ENCODE assay signal across 9 mouse cellular contexts in genomic region chr2:164793236-164793635, GRCm38 (mm10). TPM values are rescaled to one million over a fixed set of nuclear protein-coding genes. Genes with fewer than 3 reads are reported as not detected.
DNase-seq lines count a peak whose midpoint lies in the region; ATAC-seq and TF ChIP-seq lines count a peak whose summit lies in the region.
"Had no signal": no experiment of that assay in that cellular context is flagged by ENCODE, and none has a peak within 500 bp of the region (broad histone marks: within the 10 kb centered on the region; RNA-seq: fewer than 3 reads in every experiment).

No protein-coding gene starts in this region.

- WGBS in hindbrain, embryonic 10.5 days: 87% methylated on average over 3 of the region's 3 CpGs
- WGBS in hindbrain, embryonic 13.5 days: 86% methylated on average over 3 of the region's 3 CpGs
- 90% methylated on average over 3 of the region's 3 CpGs for WGBS in midbrain, postnatal 0 days
- WGBS in thymus, adult 2 months: 99% methylated on average over 3 of the region's 3 CpGs

- peaks cover 91% of the 10 kb centered on the region for H3K36me3 ChIP-seq in hindbrain, embryonic 10.5 days
- peaks cover 75% of the 10 kb centered on the region for H3K36me3 ChIP-seq in hindbrain, embryonic 13.5 days
- peaks cover 33% of the 10 kb centered on the region for H3K36me3 ChIP-seq in ES-E14 (ENCODE audit: control insufficient read depth, insufficient read depth, low read length, poor library complexity, severe bottlenecking)
- peaks cover 40% of the 10 kb centered on the region; the same call in 1 of the 2 replicates for H3K36me3 ChIP-seq in midbrain, postnatal 0 days (ENCODE audit: insufficient read depth, low read length)
- H3K36me3 ChIP-seq in thymus, adult 2 months (ENCODE audit: control insufficient read depth, insufficient read depth, low read length): peaks cover 30% of the 10 kb centered on the region

- TF ChIP-seq POLR2A in thymus, adult 2 months (IDR thresholded peaks at IDR 0.05; ENCODE audit: control insufficient read depth, extremely low read depth, insufficient read depth, low read length, poor library complexity): no peak

- peak; percentile 71 for TF ChIP-seq CTCF in midbrain, postnatal 0 days (IDR thresholded peaks at IDR 0.05)
- no peak; the same call in 1 of the 2 replicates for TF ChIP-seq CTCF in thymus, adult 2 months (IDR thresholded peaks at IDR 0.05; ENCODE audit: borderline replicate concordance, control insufficient read depth, extremely low read depth, insufficient read depth, low read length, poor library complexity)

- H3K4me1 ChIP-seq in hindbrain, embryonic 10.5 days (replicated peaks): peaks cover 8% of the 10 kb centered on the region
- H3K4me1 ChIP-seq in hindbrain, embryonic 13.5 days (replicated peaks): peaks cover 4% of the 10 kb centered on the region; the same call in 1 of the 2 replicates
- H3K4me1 ChIP-seq in ES-E14 (ENCODE audit: control insufficient read depth in 2 of 2, insufficient read depth in 2 of 2, low read length in 2 of 2, poor library complexity in 1 of 2): peaks cover 7 to 25% of the 10 kb centered on the region in 2 experiments
- no peaks in the 10 kb centered on the region for H3K4me1 ChIP-seq in midbrain, postnatal 0 days (ENCODE audit: insufficient read depth, low read length)
- no peaks in the 10 kb centered on the region for H3K4me1 ChIP-seq in thymus, adult 2 months (replicated peaks; ENCODE audit: control insufficient read depth, insufficient read depth, low read length)

- no peaks in the 10 kb centered on the region for H3K27me3 ChIP-seq in hindbrain, embryonic 10.5 days (ENCODE audit: insufficient read depth, poor library complexity, severe bottlenecking)
- H3K27me3 ChIP-seq in hindbrain, embryonic 13.5 days: no peaks in the 10 kb centered on the region
- H3K27me3 ChIP-seq in midbrain, postnatal 0 days (ENCODE audit: insufficient read depth, low read length): no peaks in the 10 kb centered on the region
- no peaks in the 10 kb centered on the region for H3K27me3 ChIP-seq in thymus, adult 2 months (ENCODE audit: control insufficient read depth, insufficient read depth, low read length)

- no peak overlapping the region for H3K4me3 ChIP-seq in hindbrain, embryonic 10.5 days
- H3K4me3 ChIP-seq in hindbrain, embryonic 13.5 days: no peak overlapping the region
- no peak overlapping the region for H3K4me3 ChIP-seq in ES-E14 (ENCODE audit: insufficient read depth in 1 of 2, low read depth in 1 of 2, low read length in 2 of 2, poor library complexity in 1 of 2, severe bottlenecking in 1 of 2)
- no peak overlapping the region for H3K4me3 ChIP-seq in midbrain, postnatal 0 days (ENCODE audit: low read depth, low read length)
- H3K4me3 ChIP-seq in thymus, adult 2 months (ENCODE audit: control insufficient read depth, insufficient read depth, low read length): no peak overlapping the region

- ATAC-seq in hindbrain, embryonic 13.5 days (ENCODE audit: low FRiP score): no peak
- no peak for ATAC-seq in midbrain, postnatal 0 days (ENCODE audit: low FRiP score)

- in situ Hi-C loops in ES-E14 (cut with MboI; ENCODE audit: low sequenced_read_pairs in 2 of 2, unreplicated experiment in 2 of 2): no loop called here

- H3K27ac ChIP-seq in hindbrain, embryonic 10.5 days: no peak overlapping the region
- no peak overlapping the region for H3K27ac ChIP-seq in hindbrain, embryonic 13.5 days
- H3K27ac ChIP-seq in ES-E14 (ENCODE audit: insufficient read depth, low read depth, low read length, poor library complexity, severe bottlenecking): peak overlapping the region; percentile 35; the same call in 1 of the 2 replicates
- H3K27ac ChIP-seq in midbrain, postnatal 0 days (ENCODE audit: low read depth, low read length): no peak overlapping the region
- H3K27ac ChIP-seq in thymus, adult 2 months (ENCODE audit: control insufficient read depth, insufficient read depth, low read length): no peak overlapping the region
- H3K27ac ChIP-seq: macrophage had no signal

- no peak overlapping the region for H3K9ac ChIP-seq in hindbrain, embryonic 13.5 days
- no peak overlapping the region for H3K9ac ChIP-seq in ES-E14 (ENCODE audit: insufficient read depth, low read depth, low read length, poor library complexity, severe bottlenecking)
- no peak overlapping the region for H3K9ac ChIP-seq in midbrain, postnatal 0 days (replicated peaks; ENCODE audit: low read length, poor library complexity, severe bottlenecking)

- DNase-seq in hindbrain, embryonic 10.5 days (ENCODE audit: low spot score): peak; percentile 63
- DNase-seq in ES-E14 (ENCODE audit: low read depth, low spot score): peak; percentile 82
- DNase-seq in cerebellum, adult 11-12 months: peak; percentile 81
- DNase-seq in heart, adult 8-10 months (ENCODE audit: low spot score): peak; percentile 45
- DNase-seq in layer of hippocampus, adult 9-11 months: peak; percentile 47
- DNase-seq in midbrain, postnatal 0 days (ENCODE audit: low spot score): peak; percentile 38
- DNase-seq in thymus, adult 2 months: peak; percentile 70

- no peak overlapping the region for H3K4me2 ChIP-seq in hindbrain, embryonic 13.5 days
- no peak overlapping the region for H3K4me2 ChIP-seq in midbrain, postnatal 0 days (ENCODE audit: low read depth, low read length, poor library complexity, severe bottlenecking)

- no peaks in the 10 kb centered on the region for H3K9me3 ChIP-seq in hindbrain, embryonic 10.5 days
- H3K9me3 ChIP-seq in hindbrain, embryonic 13.5 days: no peaks in the 10 kb centered on the region
- no peaks in the 10 kb centered on the region for H3K9me3 ChIP-seq in ES-E14 (ENCODE audit: control insufficient read depth, insufficient read depth, low read depth, low read length)
- H3K9me3 ChIP-seq in midbrain, postnatal 0 days (ENCODE audit: low read length): no peaks in the 10 kb centered on the region

TF ChIP-seq in ES-E14, 5 proteins besides CTCF, POLR2A, EP300 and RAD21:
- TF ChIP-seq ZC3H11A (IDR thresholded peaks at IDR 0.05; ENCODE audit: borderline replicate concordance, low read depth, low read length) (no peak), ZNF384 (IDR thresholded peaks at IDR 0.05; ENCODE audit: low read depth, low read length) (no peak), CHD2 (IDR thresholded peaks at IDR 0.05; ENCODE audit: low read depth, low read length) (no peak), MAFK (IDR thresholded peaks at IDR 0.05; ENCODE audit: insufficient read depth, low read depth, low read length) (no peak), HCFC1 (IDR thresholded peaks at IDR 0.05; ENCODE audit: borderline replicate concordance, insufficient read depth, low read length) (no peak)
TF ChIP-seq in ES-E14: peak in this region for 0.

RNA-seq across cellular contexts. Expression of gene Snx21, which starts 7.6 kb away (rescaled TPM):
- 10.8 and 13.7 TPM in 2 replicates for polyA plus RNA-seq in hindbrain, embryonic 10.5 days (2016; fragmentation: Nextera tagmentation; extraction: Ambion mirVana)
- polyA plus RNA-seq in hindbrain, embryonic 13.5 days (2015; fragmentation: Nextera tagmentation; extraction: Ambion mirVana): 21.0 and 22.4 TPM in 2 replicates
- 5.5 and 7.0 TPM in 2 replicates for total RNA-seq in ES-E14 (2012; rRNA removed)
- 10 to 100 TPM; 23.1 to 24.9 (median 23.5) TPM for total RNA-seq in heart, adult 8-10 months (2022)
- total RNA-seq in midbrain, postnatal 0 days (2014; rRNA removed): 80.8 and 100 TPM in 2 replicates
- polyA plus RNA-seq in midbrain, postnatal 0 days (2015; fragmentation: Nextera tagmentation; extraction: Ambion mirVana): 50.8 and 54.1 TPM in 2 replicates
- polyA plus RNA-seq in thymus, adult 2 months (2012; rRNA removed): 9.0 and 11.9 TPM in 2 replicates

RNA-seq across cellular contexts. Expression of gene Acot8, which starts 11.4 kb away (rescaled TPM):
- 16.5 and 17.7 TPM in 2 replicates for polyA plus RNA-seq in hindbrain, embryonic 10.5 days (2016; fragmentation: Nextera tagmentation; extraction: Ambion mirVana)
- 19.4 and 19.8 TPM in 2 replicates for polyA plus RNA-seq in hindbrain, embryonic 13.5 days (2015; fragmentation: Nextera tagmentation; extraction: Ambion mirVana)
- 46.4 and 54.7 TPM in 2 replicates for total RNA-seq in ES-E14 (2012; rRNA removed)
- total RNA-seq in heart, adult 8-10 months (2022): 10 to 100 TPM; 12.3 to 13.3 (median 12.6) TPM
- 24.2 and 25.8 TPM in 2 replicates for total RNA-seq in midbrain, postnatal 0 days (2014; rRNA removed)
- polyA plus RNA-seq in midbrain, postnatal 0 days (2015; fragmentation: Nextera tagmentation; extraction: Ambion mirVana): 17.5 and 19.7 TPM in 2 replicates
- 84.6 and 87.9 TPM in 2 replicates for polyA plus RNA-seq in thymus, adult 2 months (2012; rRNA removed)

RNA-seq across cellular contexts. Expression of gene Zswim3, which starts 11.7 kb away (rescaled TPM):
- 9.3 and 12.4 TPM in 2 replicates for polyA plus RNA-seq in hindbrain, embryonic 10.5 days (2016; fragmentation: Nextera tagmentation; extraction: Ambion mirVana)
- polyA plus RNA-seq in hindbrain, embryonic 13.5 days (2015; fragmentation: Nextera tagmentation; extraction: Ambion mirVana): 13.7 and 14.6 TPM in 2 replicates
- total RNA-seq in ES-E14 (2012; rRNA removed): 6.4 and 7.0 TPM in 2 replicates
- total RNA-seq in heart, adult 8-10 months (2022): 1 to 10 TPM; 2.2 to 2.7 (median 2.5) TPM
- 6.4 and 7.7 TPM in 2 replicates for total RNA-seq in midbrain, postnatal 0 days (2014; rRNA removed)
- polyA plus RNA-seq in midbrain, postnatal 0 days (2015; fragmentation: Nextera tagmentation; extraction: Ambion mirVana): 5.5 and 7.4 TPM in 2 replicates
- polyA plus RNA-seq in thymus, adult 2 months (2012; rRNA removed): 5.9 and 6.2 TPM in 2 replicates

RNA-seq across cellular contexts. Expression of gene Tnnc2, which starts 13.5 kb away (rescaled TPM):
- polyA plus RNA-seq in hindbrain, embryonic 10.5 days (2016; fragmentation: Nextera tagmentation; extraction: Ambion mirVana): not detected in 2 replicates
- polyA plus RNA-seq in hindbrain, embryonic 13.5 days (2015; fragmentation: Nextera tagmentation; extraction: Ambion mirVana): 1.3 and 3.9 TPM in 2 replicates
- 1.5 and 1.7 TPM in 2 replicates for total RNA-seq in ES-E14 (2012; rRNA removed)
- total RNA-seq in heart, adult 8-10 months (2022): 1 to 10 TPM; 2.9 to 7.2 (median 3.1) TPM
- not detected in 2 replicates for total RNA-seq in midbrain, postnatal 0 days (2014; rRNA removed)
- 0.31 and 0.62 TPM in 2 replicates for polyA plus RNA-seq in midbrain, postnatal 0 days (2015; fragmentation: Nextera tagmentation; extraction: Ambion mirVana)
- polyA plus RNA-seq in thymus, adult 2 months (2012; rRNA removed): 0.38 TPM in 1 of 2 replicates, not detected in the other
- polyA plus RNA-seq: macrophage had no signal

RNA-seq across cellular contexts. Expression of gene Ube2c, which starts 23.5 kb away (rescaled TPM):
- 588 and 602 TPM in 2 replicates for polyA plus RNA-seq in hindbrain, embryonic 10.5 days (2016; fragmentation: Nextera tagmentation; extraction: Ambion mirVana)
- polyA plus RNA-seq in hindbrain, embryonic 13.5 days (2015; fragmentation: Nextera tagmentation; extraction: Ambion mirVana): 97.2 and 108 TPM in 2 replicates
- 117 and 159 TPM in 2 replicates for total RNA-seq in ES-E14 (2012; rRNA removed)
- total RNA-seq in heart, adult 8-10 months (2022): 1 to 10 TPM in 2 of 4 experiments, under 1 TPM in 2; 0.47 to 2.7 (median 1.4) TPM
- total RNA-seq in midbrain, postnatal 0 days (2014; rRNA removed): 14.6 and 38.5 TPM in 2 replicates
- polyA plus RNA-seq in midbrain, postnatal 0 days (2015; fragmentation: Nextera tagmentation; extraction: Ambion mirVana): 18.1 and 18.4 TPM in 2 replicates
- 327 and 434 TPM in 2 replicates for polyA plus RNA-seq in thymus, adult 2 months (2012; rRNA removed)
